Mouse (Mus musculus) liver, embryonic 11.5 days (tissue): ENCODE data around the gene Pinlyp. TPM values are rescaled to one million over a fixed set of nuclear protein-coding genes. Genes with fewer than 3 reads are reported as not detected.

Experiments used
- ATAC-seq: fragments of 200-750 bp; cut with Nextera tagmentation; replicated peaks from 2 replicates; pipeline ENCODE4 v1.8.0; 2017; ENCODE audit warnings: moderate number of reproducible peaks, mild to moderate bottlenecking, moderate TSS enrichment, moderate library complexity; ENCODE audit not compliant: low FRiP score
- DNase-seq: peaks from one replicate; pipeline ENCODE4 v3.0.0-alpha.2; 2017; ENCODE audit warnings: low spot score
- H3K27ac ChIP-seq: fragments of 300-500 bp; sonication (generic); 2 replicates; pipeline ENCODE4 v1.5.1; 2014; ENCODE audit warnings: mild to moderate bottlenecking, low read depth, low read length, control low read depth
- H3K27me3 ChIP-seq: fragments of 300-500 bp; sonication (generic); replicated peaks from 2 replicates; pipeline ENCODE4 v1.6.1; 2014; ENCODE audit warnings: low read length, mixed read lengths; ENCODE audit not compliant: control insufficient read depth, insufficient read depth
- H3K36me3 ChIP-seq: fragments of 300-500 bp; sonication (generic); 2 replicates; pipeline ENCODE4 v1.6.1; 2014; ENCODE audit warnings: mild to moderate bottlenecking, low read length, moderate library complexity, mixed read lengths; ENCODE audit not compliant: control insufficient read depth, insufficient read depth
- H3K4me1 ChIP-seq: fragments of 300-500 bp; sonication (generic); replicated peaks from 2 replicates; pipeline ENCODE4 v1.6.1; 2014; ENCODE audit warnings: low read length, mixed read lengths; ENCODE audit not compliant: control insufficient read depth, insufficient read depth
- H3K4me2 ChIP-seq: fragments of 300-500 bp; sonication (generic); 2 replicates; pipeline ENCODE4 v1.6.1; 2014; ENCODE audit warnings: mild to moderate bottlenecking, control low read depth, moderate library complexity
- H3K4me3 ChIP-seq: fragments of 300-500 bp; sonication (generic); 2 replicates; pipeline ENCODE4 v1.5.1; 2014; ENCODE audit warnings: low read depth, low read length, control low read depth
- H3K9ac ChIP-seq: fragments of 300-500 bp; sonication (generic); 2 replicates; pipeline ENCODE4 v1.6.1; 2014; ENCODE audit warnings: low read depth, low read length, control low read depth
- H3K9me3 ChIP-seq: fragments of 300-500 bp; sonication (generic); 2 replicates; pipeline ENCODE4 v1.6.1; 2016; ENCODE audit warnings: low read length, inconsistent platforms, mixed read lengths; ENCODE audit not compliant: control insufficient read depth
- WGBS: fragments of 180-500 bp; shearing (Covaris S2); extraction: QIAGEN DNeasy Blood & Tissue Kit; methylation state at CpG from one replicate; pipeline ENCODE4 v1.1.7; 2014; 5-methylcytosine and 5-hydroxymethylcytosine counted together
- polyA plus RNA-seq: library from polyadenylated mRNA; unstranded; fragments of >200 nt; fragmentation: Nextera tagmentation; extraction: Ambion mirVana; gene quantifications from 2 replicates; pipeline ENCODE4 v1.2.1, GENCODE M21; 2014

Gene Pinlyp
- polyA plus RNA-seq, 1 experiment from 2014 or later: not detected

DNA sequence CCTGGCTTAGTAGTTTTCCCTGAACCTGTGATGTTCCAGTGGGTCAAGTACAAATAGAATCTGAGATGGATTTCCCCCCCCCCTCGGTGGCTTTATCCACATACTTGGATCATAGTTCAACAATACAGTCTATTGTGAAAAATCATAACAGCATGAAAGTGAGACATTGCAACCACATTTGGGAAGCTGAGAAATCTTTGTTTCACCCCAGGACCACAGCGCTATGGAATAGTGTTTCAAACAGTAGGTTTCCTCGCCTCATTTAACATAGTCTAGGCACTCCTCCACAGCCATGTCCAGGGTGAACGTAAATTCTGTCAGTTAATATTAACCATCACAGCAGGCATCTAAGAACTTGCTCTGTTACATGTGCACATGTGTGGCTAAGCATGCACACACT is 8.8 kb downstream of the Pinlyp start:
- no peak for ATAC-seq
- DNase-seq: no peak
- WGBS: 84% methylated on average over 4 of the region's 4 CpGs
- no peak overlapping the region for H3K9ac ChIP-seq
- peaks cover 13% of the 10 kb centered on the region for H3K27me3 ChIP-seq
- H3K4me3 ChIP-seq: no peak overlapping the region
- no peaks in the 10 kb centered on the region for H3K9me3 ChIP-seq
- H3K4me2 ChIP-seq: no peak overlapping the region
- no peak overlapping the region for H3K27ac ChIP-seq
- H3K36me3 ChIP-seq: peaks cover 9% of the 10 kb centered on the region
- peaks cover 2% of the 10 kb centered on the region; the same call in 1 of the 2 replicates for H3K4me1 ChIP-seq

GRCm38 (mm10) chr7:24534301-24534700 is 11.6 kb downstream of the Pinlyp start:
- peaks cover 9% of the 10 kb centered on the region for H3K36me3 ChIP-seq
- DNase-seq: no peak
- H3K27ac ChIP-seq: no peak overlapping the region
- H3K4me3 ChIP-seq: no peak overlapping the region
- 58% methylated on average over 19 of the region's 19 CpGs for WGBS
- peaks cover 13% of the 10 kb centered on the region for H3K27me3 ChIP-seq
- no peak overlapping the region for H3K9ac ChIP-seq
- no peak for ATAC-seq
- no peaks in the 10 kb centered on the region for H3K9me3 ChIP-seq
- H3K4me1 ChIP-seq: peaks cover 14% of the 10 kb centered on the region
- peak overlapping the region; percentile 17; the same call in 1 of the 2 replicates for H3K4me2 ChIP-seq

- no peak for DNase-seq
- Histone ChIP-seq H3K36me3 (peaks cover 9% of the 10 kb centered on the region), H3K4me3 (no peak overlapping the region), H3K9ac (no peak overlapping the region), H3K4me1 (peaks cover 15% of the 10 kb centered on the region), H3K4me2 (peak overlapping the region; percentile 17; the same call in 1 of the 2 replicates), H3K27me3 (peaks cover 13% of the 10 kb centered on the region), H3K9me3 (no peaks in the 10 kb centered on the region), H3K27ac (no peak overlapping the region)
- ATAC-seq: no peak
- WGBS: 60% methylated on average over 42 of the region's 42 CpGs
Measured at GRCm38 (mm10) chr7:24533806-24534205, 12.1 kb downstream of the Pinlyp start.

- H3K27me3 ChIP-seq: peaks cover 13% of the 10 kb centered on the region
- no peak overlapping the region for H3K4me3 ChIP-seq
- H3K4me1 ChIP-seq: peaks cover 15% of the 10 kb centered on the region
- peaks cover 9% of the 10 kb centered on the region for H3K36me3 ChIP-seq
- ATAC-seq: no peak
- H3K27ac ChIP-seq: no peak overlapping the region
- 82% methylated on average over 28 of the region's 28 CpGs for WGBS
- no peaks in the 10 kb centered on the region for H3K9me3 ChIP-seq
- H3K9ac ChIP-seq: no peak overlapping the region
- H3K4me2 ChIP-seq: no peak overlapping the region
- DNase-seq: no peak
Measured at GRCm38 (mm10) chr7:24533031-24533571, 12.8 kb downstream of the Pinlyp start.

DNA sequence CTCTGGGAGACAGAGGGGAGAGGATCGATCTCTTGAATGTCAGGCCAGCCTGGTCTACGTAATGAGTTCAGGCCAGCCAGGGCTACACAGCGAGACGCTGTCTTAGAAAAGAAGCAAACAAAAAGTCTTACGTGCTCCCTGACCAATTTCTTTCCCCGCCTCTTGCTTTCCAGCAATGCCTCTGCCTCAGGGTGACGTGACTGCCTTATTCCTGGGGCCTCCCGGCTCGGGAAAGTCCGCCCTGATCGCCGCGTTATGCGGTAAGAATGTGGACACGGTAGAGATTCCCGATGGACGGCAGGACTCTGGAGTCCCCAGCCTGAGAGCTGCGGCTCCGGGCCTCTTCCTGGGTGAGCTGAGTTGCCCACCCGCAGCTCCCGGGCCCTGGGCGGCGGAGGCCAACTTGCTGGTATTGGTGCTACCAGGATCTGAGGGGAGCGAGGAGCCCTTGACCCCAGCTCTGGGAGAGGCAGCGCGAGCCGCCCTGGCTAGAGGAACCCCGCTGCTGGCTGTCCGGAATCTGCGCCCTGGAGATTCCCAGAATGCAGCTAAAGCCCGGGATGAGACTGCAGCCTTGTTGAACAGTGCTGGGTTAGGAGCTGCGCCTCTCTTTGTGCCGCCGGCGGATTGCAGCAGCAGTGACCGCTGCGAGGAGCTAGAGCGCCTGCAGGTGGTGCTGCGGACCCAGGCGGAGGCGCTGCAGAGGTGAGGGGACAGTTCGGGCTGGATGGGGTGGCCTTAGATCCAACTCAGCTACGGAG is 14.5 kb downstream of the Pinlyp start:
- H3K27me3 ChIP-seq: peaks cover 13% of the 10 kb centered on the region
- 3% methylated on average over 43 of the region's 43 CpGs for WGBS
- H3K36me3 ChIP-seq: peaks cover 9% of the 10 kb centered on the region
- peak overlapping the region; percentile 71 for H3K27ac ChIP-seq
- no peaks in the 10 kb centered on the region for H3K9me3 ChIP-seq
- H3K4me3 ChIP-seq: peak overlapping the region; percentile 67
- DNase-seq: peak; percentile 80
- H3K4me2 ChIP-seq: peak overlapping the region; percentile 96
- peak; percentile 63 for ATAC-seq
- H3K9ac ChIP-seq: peak overlapping the region; percentile 80
- peaks cover 15% of the 10 kb centered on the region for H3K4me1 ChIP-seq

DNA sequence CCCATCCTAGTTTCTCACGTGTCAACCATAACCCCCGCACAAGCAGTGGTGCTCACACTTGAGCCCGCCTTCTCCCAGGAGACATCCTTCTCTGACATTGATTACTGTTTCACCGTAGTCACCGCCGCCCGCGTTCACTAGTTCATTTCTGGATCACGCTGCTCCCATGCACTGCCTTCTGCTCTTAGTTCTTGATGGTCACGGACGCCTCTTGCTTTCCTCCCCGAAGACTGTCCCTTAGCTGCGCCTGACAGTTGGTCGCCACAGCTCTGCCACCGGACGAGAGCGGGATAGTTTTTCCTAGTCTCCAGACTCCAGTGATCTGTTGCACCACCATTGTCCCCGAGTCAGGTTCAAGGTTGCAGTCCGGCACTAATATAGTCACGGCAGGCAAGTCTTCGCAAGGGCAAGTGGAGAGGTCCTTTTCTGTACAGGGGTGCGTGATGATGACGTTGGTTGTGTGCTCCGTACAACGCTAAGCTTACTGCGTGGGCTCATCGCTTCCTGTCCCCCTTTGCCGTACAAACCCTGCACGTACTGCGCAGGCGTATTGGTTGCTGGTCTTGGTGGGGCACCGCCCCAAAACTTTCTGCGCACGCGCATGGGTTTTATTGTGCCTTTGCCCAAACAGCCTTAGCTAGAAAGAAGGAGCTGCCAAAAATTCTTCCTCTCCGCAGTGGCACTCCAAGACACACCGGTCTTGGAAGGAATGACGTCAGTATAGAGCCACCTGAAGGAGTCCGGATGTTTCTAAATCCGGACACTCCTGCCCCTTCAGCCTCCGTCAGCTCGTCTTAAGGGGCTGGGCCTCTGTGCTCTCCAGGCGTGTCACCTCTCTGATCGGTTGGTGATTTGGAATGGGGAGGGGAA is 15.6 kb downstream of the Pinlyp start, which contains the start of gene Irgq:
Gene Irgq (plus strand): TSS at position 628 of the 870 bp plus-strand sequence.
- Histone ChIP-seq H3K4me1 (peaks cover 15% of the 10 kb centered on the region), H3K36me3 (peaks cover 9% of the 10 kb centered on the region), H3K4me3 (peak within 1 kb of the TSS; percentile 67), H3K4me2 (peak within 1 kb of the TSS; percentile 96), H3K27ac (peak within 1 kb of the TSS; percentile 71), H3K27me3 (peaks cover 13% of the 10 kb centered on the region), H3K9ac (peak within 1 kb of the TSS; percentile 80), H3K9me3 (no peaks in the 10 kb centered on the region)
- under 1% methylated on average over 44 of the region's 44 CpGs for WGBS
- DNase-seq (peak; percentile 95), ATAC-seq (peak; percentile 93)

DNA sequence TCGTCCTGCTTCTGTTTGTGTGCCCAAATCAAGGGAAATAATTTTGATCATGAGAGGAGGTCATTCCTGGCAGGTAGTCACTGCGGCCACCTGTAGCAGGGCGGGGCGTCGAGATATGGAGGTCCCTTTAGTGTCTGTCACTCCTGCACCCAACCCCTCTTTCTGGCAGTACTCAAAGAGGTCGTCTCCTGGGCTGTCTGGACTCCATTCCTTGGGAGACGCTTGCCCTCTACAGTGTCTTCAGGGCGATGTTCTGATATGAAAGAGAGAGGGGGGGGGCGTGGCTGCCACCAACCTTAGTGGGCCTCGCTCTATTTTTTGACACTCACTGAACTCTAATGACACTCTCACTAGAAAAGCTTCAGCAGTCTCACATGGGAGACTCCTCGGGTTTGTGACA is 16.3 kb downstream of the Pinlyp start:
- peaks cover 13% of the 10 kb centered on the region for H3K27me3 ChIP-seq
- H3K9ac ChIP-seq: peak overlapping the region; percentile 77
- WGBS: 49% methylated on average over 11 of the region's 11 CpGs
- H3K4me2 ChIP-seq: peak overlapping the region; percentile 96
- ATAC-seq: no peak
- H3K27ac ChIP-seq: peak overlapping the region; percentile 71; the same call in 1 of the 2 replicates
- H3K9me3 ChIP-seq: no peaks in the 10 kb centered on the region
- peaks cover 9% of the 10 kb centered on the region for H3K36me3 ChIP-seq
- no peak for DNase-seq
- H3K4me3 ChIP-seq: peak overlapping the region; percentile 67
- peaks cover 15% of the 10 kb centered on the region for H3K4me1 ChIP-seq

GRCm38 (mm10) chr7:24528861-24529260 is 17.1 kb downstream of the Pinlyp start:
- WGBS: 89% methylated on average over 11 of the region's 11 CpGs
- H3K27me3 ChIP-seq: peaks cover 8% of the 10 kb centered on the region
- H3K4me3 ChIP-seq: no peak overlapping the region
- ATAC-seq: no peak
- H3K36me3 ChIP-seq: peaks cover 6% of the 10 kb centered on the region
- H3K4me1 ChIP-seq: peaks cover 15% of the 10 kb centered on the region
- H3K27ac ChIP-seq: no peak overlapping the region
- DNase-seq: no peak
- H3K9ac ChIP-seq: no peak overlapping the region
- peak overlapping the region; percentile 96; the same call in 1 of the 2 replicates for H3K4me2 ChIP-seq
- no peaks in the 10 kb centered on the region for H3K9me3 ChIP-seq
